Mouse (Mus musculus): ENCODE data around the gene Tanc1. TPM values are rescaled to one million over a fixed set of nuclear protein-coding genes. Genes with fewer than 3 reads are reported as not detected.

Tanc1 gene
- polyA plus RNA-seq, 1 experiment from 2014 or later: 51.6 TPM

DNA sequence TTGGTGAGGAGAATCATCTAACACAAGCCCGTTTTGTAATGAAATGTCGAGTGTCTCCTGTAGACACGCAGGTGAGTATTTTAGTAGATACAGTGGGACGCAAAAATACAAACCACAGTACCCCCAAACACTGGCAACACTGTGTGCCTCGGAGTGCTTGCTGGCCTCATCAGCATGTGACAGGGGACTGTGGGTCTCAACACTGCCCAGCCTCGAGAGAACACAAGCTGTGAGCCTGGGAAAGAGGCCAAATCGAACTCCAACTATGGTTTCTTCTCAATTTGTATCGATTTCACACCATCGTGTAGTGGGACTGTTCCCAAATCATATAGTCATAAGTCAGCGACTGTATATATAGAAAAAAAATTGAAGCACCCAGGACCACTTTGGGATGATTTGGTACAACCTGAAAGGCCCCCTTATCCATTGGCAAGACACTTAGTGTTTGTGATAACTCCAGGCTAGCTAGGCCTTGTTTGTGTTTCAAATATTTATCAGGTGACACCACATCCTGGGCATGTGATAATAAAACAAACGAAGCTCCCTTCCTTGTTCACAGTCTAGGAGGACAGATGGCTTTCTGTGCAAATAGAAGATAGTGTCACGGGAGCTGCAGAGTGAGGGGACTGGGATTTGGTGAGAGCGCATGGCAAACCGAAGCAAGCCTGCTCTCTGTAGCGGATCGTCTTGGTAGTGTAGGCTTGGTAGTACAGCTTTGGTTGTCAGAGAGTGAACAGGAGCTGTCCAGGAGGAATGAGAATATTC lies 53.1 kb downstream of the Tanc1 start:
- ATAC-seq (ENCODE audit: insufficient number of reproducible peaks, low FRiP score, low TSS enrichment, low read depth): no peak

DNA sequence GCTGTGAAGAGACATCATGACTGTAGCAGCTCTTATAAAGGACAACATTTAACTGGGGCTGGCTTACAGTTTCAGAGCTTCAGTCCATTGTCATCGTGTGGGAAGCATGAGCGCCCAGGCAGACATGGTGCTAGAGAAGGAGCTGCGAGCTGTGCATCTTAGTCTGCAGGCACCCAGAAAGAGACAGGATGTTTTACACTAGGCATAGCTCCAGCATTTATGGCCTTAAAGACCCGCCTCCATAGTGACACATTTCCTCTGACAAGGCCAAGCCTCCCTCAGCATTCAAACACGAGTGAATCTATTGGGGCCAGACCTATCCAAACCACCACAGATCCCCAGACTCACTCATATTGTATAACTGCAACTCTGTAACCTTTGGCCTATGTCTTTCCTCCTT lies 54.7 kb downstream of the Tanc1 start:
- no peak overlapping the region for H3K9ac ChIP-seq (ENCODE audit: low read length)
- H3K4me2 ChIP-seq (ENCODE audit: low read depth, severe bottlenecking): no peak overlapping the region
- 78% methylated on average over 5 of the region's 5 CpGs for WGBS
- H3K36me3 ChIP-seq (ENCODE audit: control insufficient read depth, insufficient read depth, low read length): no peaks in the 10 kb centered on the region
- H3K9me3 ChIP-seq (ENCODE audit: control insufficient read depth, low read length): no peaks in the 10 kb centered on the region
- no peaks in the 10 kb centered on the region for H3K27me3 ChIP-seq (ENCODE audit: control insufficient read depth, insufficient read depth, low read length)
- ATAC-seq (ENCODE audit: insufficient number of reproducible peaks, low FRiP score, low TSS enrichment, low read depth) (no peak), DNase-seq (ENCODE audit: low spot score) (no peak)
- H3K27ac ChIP-seq (replicated peaks; ENCODE audit: low read depth, low read length): no peak overlapping the region
- H3K4me3 ChIP-seq (ENCODE audit: low read depth, low read length): no peak overlapping the region
- peaks cover 16% of the 10 kb centered on the region for H3K4me1 ChIP-seq (ENCODE audit: control insufficient read depth, insufficient read depth, low read length)

More for the DNA sequence above, 53.1 kb downstream of the Tanc1 start:
- H3K27ac ChIP-seq (replicated peaks; ENCODE audit: low read depth, low read length): no peak overlapping the region
- no peak overlapping the region for H3K4me2 ChIP-seq (ENCODE audit: low read depth, severe bottlenecking)
- no peak for DNase-seq (ENCODE audit: low spot score)
- peaks cover 11% of the 10 kb centered on the region for H3K4me1 ChIP-seq (ENCODE audit: control insufficient read depth, insufficient read depth, low read length)
- no peaks in the 10 kb centered on the region for H3K9me3 ChIP-seq (ENCODE audit: control insufficient read depth, low read length)
- 90% methylated on average over 16 of the region's 16 CpGs for WGBS
- no peak overlapping the region for H3K4me3 ChIP-seq (ENCODE audit: low read depth, low read length)
- H3K9ac ChIP-seq (ENCODE audit: low read length): no peak overlapping the region
- no peaks in the 10 kb centered on the region for H3K27me3 ChIP-seq (ENCODE audit: control insufficient read depth, insufficient read depth, low read length)
- H3K36me3 ChIP-seq (ENCODE audit: control insufficient read depth, insufficient read depth, low read length): no peaks in the 10 kb centered on the region

DNA sequence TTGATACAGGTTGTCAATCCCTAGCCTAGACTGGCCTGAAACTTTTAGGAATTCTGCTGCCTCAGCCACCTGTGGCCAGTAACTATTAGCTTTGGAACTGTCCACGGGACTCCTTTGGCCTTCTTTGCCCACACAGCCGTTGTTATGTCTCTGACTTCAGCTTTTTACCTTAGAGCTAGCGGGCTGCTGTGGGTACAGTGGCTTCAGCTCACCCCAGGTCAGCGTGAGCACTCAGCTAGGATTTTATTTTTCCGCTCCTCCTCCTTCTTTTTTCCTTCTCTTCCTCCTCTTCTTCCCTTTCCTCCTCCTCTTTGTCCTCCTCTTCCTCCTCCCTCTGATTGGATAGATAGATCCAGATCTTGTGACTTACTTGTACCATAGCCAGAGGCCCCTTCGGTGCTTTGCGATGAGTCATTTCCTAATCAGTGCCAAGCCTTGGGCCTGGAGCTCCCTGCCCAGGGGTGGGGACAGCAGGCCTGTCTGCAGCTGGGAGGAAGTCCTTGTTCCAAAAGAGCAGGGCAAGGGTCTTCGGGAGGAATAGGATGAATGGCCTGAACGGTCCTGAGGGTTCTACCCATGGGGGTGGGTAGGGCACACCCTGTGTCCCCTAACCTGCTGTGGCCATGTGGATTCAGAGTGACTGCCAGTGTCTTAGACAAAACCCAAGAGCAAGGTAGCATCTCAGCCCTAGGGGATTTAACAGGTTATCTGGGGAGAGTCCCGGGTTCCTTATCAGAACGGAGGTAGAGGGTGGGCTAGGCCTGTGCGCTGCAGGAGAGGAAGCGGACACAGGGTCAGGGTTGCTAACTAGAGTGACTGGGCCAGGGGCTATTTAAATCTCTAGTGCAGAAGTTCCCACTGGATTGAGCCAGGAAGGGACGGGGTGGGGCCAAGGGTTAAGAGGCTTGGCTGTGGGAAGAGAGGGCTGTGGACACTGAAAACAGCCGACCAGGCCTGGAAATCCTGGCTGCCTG lies 58.5 kb downstream of the Tanc1 start:
- Histone ChIP-seq H3K27ac (replicated peaks; ENCODE audit: low read depth, low read length) (no peak overlapping the region), H3K4me3 (ENCODE audit: low read depth, low read length) (no peak overlapping the region), H3K27me3 (ENCODE audit: control insufficient read depth, insufficient read depth, low read length) (no peaks in the 10 kb centered on the region), H3K9me3 (ENCODE audit: control insufficient read depth, low read length) (no peaks in the 10 kb centered on the region), H3K4me2 (ENCODE audit: low read depth, severe bottlenecking) (no peak overlapping the region), H3K9ac (ENCODE audit: low read length) (no peak overlapping the region), H3K36me3 (ENCODE audit: control insufficient read depth, insufficient read depth, low read length) (no peaks in the 10 kb centered on the region), H3K4me1 (ENCODE audit: control insufficient read depth, insufficient read depth, low read length) (peaks cover 49% of the 10 kb centered on the region)
- no peak for DNase-seq (ENCODE audit: low spot score)
- 53% methylated on average over 15 of the region's 15 CpGs for WGBS
- no peak for ATAC-seq (ENCODE audit: insufficient number of reproducible peaks, low FRiP score, low TSS enrichment, low read depth)

DNA sequence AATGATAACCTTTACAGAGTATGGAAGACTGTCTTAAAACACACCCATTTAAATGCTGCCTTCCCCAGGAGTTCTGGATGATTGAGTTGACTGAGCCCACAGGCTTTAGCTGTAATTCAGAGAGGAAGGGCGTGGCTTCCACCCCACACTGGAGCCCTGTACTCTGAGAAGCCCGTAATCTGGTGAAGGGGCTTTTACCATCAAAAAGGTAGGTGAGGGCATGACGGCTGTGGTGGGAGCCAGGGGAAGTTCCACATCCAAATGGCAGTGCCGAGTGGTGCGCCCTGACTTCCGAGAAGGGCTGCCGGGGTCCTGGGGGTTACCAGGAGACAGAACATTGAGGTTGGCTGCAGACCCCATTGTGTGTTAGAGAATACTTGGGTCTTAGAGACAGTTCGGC lies 59.8 kb downstream of the Tanc1 start:
- Histone ChIP-seq H3K4me1 (ENCODE audit: control insufficient read depth, insufficient read depth, low read length) (peaks cover 62% of the 10 kb centered on the region), H3K36me3 (ENCODE audit: control insufficient read depth, insufficient read depth, low read length) (no peaks in the 10 kb centered on the region), H3K27ac (replicated peaks; ENCODE audit: low read depth, low read length) (no peak overlapping the region), H3K9me3 (ENCODE audit: control insufficient read depth, low read length) (no peaks in the 10 kb centered on the region), H3K27me3 (ENCODE audit: control insufficient read depth, insufficient read depth, low read length) (no peaks in the 10 kb centered on the region), H3K4me2 (ENCODE audit: low read depth, severe bottlenecking) (no peak overlapping the region), H3K9ac (ENCODE audit: low read length) (no peak overlapping the region), H3K4me3 (ENCODE audit: low read depth, low read length) (no peak overlapping the region)
- ATAC-seq (ENCODE audit: insufficient number of reproducible peaks, low FRiP score, low TSS enrichment, low read depth): no peak
- WGBS: 34% methylated on average over 8 of the region's 8 CpGs
- DNase-seq (ENCODE audit: low spot score): no peak

DNA sequence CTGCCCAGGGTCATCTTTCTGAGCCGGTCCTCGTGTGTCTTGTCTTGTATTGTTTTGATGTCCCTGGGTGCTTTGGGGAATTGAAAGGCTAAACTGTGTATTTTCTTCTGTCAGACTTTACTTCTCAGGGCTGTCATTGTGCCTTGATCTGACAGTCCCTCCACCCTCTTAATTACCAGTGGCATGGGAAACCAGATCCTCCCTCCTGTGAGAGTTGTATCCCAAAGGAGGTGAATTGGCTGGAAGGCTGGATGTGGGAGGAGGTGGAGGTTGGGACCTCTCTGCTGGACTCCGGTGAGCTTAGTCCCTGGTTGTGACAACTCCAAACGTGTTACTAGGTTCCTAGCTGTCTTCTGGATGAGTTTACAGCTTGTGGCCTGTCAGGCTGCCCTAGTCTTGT lies 60.2 kb downstream of the Tanc1 start:
- 13% methylated on average over 4 of the region's 4 CpGs for WGBS
- Histone ChIP-seq H3K4me2 (ENCODE audit: low read depth, severe bottlenecking) (no peak overlapping the region), H3K4me1 (ENCODE audit: control insufficient read depth, insufficient read depth, low read length) (peaks cover 64% of the 10 kb centered on the region), H3K9me3 (ENCODE audit: control insufficient read depth, low read length) (no peaks in the 10 kb centered on the region), H3K27ac (replicated peaks; ENCODE audit: low read depth, low read length) (no peak overlapping the region), H3K36me3 (ENCODE audit: control insufficient read depth, insufficient read depth, low read length) (no peaks in the 10 kb centered on the region), H3K9ac (ENCODE audit: low read length) (no peak overlapping the region), H3K27me3 (ENCODE audit: control insufficient read depth, insufficient read depth, low read length) (no peaks in the 10 kb centered on the region), H3K4me3 (ENCODE audit: low read depth, low read length) (no peak overlapping the region)
- ATAC-seq (ENCODE audit: insufficient number of reproducible peaks, low FRiP score, low TSS enrichment, low read depth): no peak
- no peak for DNase-seq (ENCODE audit: low spot score)

DNA sequence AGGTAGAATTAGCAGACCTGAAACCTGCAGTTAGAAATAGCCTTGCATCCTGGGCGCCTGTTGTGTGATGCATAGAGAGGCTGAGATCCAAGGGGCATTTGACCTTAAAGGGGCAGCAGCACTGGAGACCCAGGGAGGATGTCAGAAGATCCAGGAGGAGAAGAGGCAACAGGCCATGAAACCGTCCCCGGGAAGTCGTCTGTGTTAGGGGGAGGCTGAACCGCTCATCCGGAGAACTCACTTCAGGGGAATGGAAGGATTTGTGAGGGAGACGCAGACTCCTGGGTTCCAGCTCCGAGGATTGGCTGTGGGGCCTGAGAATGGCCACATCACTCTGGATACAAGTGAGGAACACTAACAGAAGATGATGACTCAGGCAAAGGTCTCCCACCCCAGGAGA lies 60.8 kb downstream of the Tanc1 start:
- Histone ChIP-seq H3K4me1 (ENCODE audit: control insufficient read depth, insufficient read depth, low read length) (peaks cover 69% of the 10 kb centered on the region), H3K4me2 (ENCODE audit: low read depth, severe bottlenecking) (no peak overlapping the region), H3K27me3 (ENCODE audit: control insufficient read depth, insufficient read depth, low read length) (no peaks in the 10 kb centered on the region), H3K9ac (ENCODE audit: low read length) (no peak overlapping the region), H3K9me3 (ENCODE audit: control insufficient read depth, low read length) (no peaks in the 10 kb centered on the region), H3K36me3 (ENCODE audit: control insufficient read depth, insufficient read depth, low read length) (no peaks in the 10 kb centered on the region), H3K4me3 (ENCODE audit: low read depth, low read length) (no peak overlapping the region), H3K27ac (replicated peaks; ENCODE audit: low read depth, low read length) (no peak overlapping the region)
- 69% methylated on average over 8 of the region's 8 CpGs for WGBS
- DNase-seq (ENCODE audit: low spot score) (no peak), ATAC-seq (ENCODE audit: insufficient number of reproducible peaks, low FRiP score, low TSS enrichment, low read depth) (no peak)

DNA sequence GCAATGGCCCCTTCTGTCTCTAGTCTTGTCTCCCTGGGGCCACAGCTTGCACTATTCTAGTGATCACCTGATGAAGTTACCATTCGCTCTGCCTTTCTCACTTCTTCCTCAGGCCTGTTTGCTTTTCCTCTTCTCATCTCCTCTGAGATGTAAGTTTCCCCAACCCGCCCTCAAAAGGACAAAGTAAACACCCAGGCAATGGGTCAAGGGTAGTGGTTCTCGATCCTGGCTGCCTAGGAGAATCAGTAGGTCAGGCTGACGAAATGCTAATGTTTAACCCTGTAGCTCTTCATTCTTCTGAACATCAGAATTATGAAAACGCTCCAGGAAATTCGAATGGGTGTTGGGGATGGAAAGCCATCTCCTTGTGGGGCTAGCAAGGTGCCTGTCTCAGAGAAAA lies 61.5 kb downstream of the Tanc1 start:
- H3K9ac ChIP-seq (ENCODE audit: low read length): no peak overlapping the region
- DNase-seq (ENCODE audit: low spot score) (no peak), ATAC-seq (ENCODE audit: insufficient number of reproducible peaks, low FRiP score, low TSS enrichment, low read depth) (no peak)
- no peak overlapping the region for H3K4me2 ChIP-seq (ENCODE audit: low read depth, severe bottlenecking)
- H3K4me1 ChIP-seq (ENCODE audit: control insufficient read depth, insufficient read depth, low read length): peaks cover 72% of the 10 kb centered on the region
- H3K27ac ChIP-seq (replicated peaks; ENCODE audit: low read depth, low read length): no peak overlapping the region
- no peak overlapping the region for H3K4me3 ChIP-seq (ENCODE audit: low read depth, low read length)
- H3K27me3 ChIP-seq (ENCODE audit: control insufficient read depth, insufficient read depth, low read length): no peaks in the 10 kb centered on the region
- WGBS: 86% methylated on average over 6 of the region's 6 CpGs
- no peaks in the 10 kb centered on the region for H3K9me3 ChIP-seq (ENCODE audit: control insufficient read depth, low read length)
- no peaks in the 10 kb centered on the region for H3K36me3 ChIP-seq (ENCODE audit: control insufficient read depth, insufficient read depth, low read length)

DNA sequence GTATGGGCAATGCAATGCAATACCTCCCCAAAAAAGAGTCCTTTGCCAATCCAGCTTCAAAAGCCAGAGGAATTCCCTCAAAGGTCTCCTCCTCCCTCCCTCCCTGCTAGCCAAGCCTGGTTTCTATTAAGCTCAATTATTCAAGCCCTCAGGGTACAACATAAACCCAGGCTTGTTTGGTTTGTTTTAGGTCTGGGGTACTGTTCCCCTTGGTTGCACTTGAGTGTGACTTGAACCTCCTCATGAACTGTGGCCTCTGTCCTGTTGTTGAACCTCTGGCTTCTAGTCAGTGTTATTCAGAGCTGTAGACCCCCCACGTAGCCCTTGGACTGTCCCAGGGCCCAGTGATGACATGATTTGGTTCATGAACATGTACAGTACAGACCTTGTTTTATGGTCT lies 62.0 kb downstream of the Tanc1 start:
- ATAC-seq (ENCODE audit: insufficient number of reproducible peaks, low FRiP score, low TSS enrichment, low read depth) (peak; percentile 55; the same call in 1 of the 2 replicates), DNase-seq (ENCODE audit: low spot score) (peak; percentile 74)
- Histone ChIP-seq H3K4me2 (ENCODE audit: low read depth, severe bottlenecking) (no peak overlapping the region), H3K9me3 (ENCODE audit: control insufficient read depth, low read length) (no peaks in the 10 kb centered on the region), H3K4me3 (ENCODE audit: low read depth, low read length) (no peak overlapping the region), H3K9ac (ENCODE audit: low read length) (no peak overlapping the region), H3K36me3 (ENCODE audit: control insufficient read depth, insufficient read depth, low read length) (no peaks in the 10 kb centered on the region), H3K4me1 (ENCODE audit: control insufficient read depth, insufficient read depth, low read length) (peaks cover 72% of the 10 kb centered on the region), H3K27ac (replicated peaks; ENCODE audit: low read depth, low read length) (no peak overlapping the region), H3K27me3 (ENCODE audit: control insufficient read depth, insufficient read depth, low read length) (no peaks in the 10 kb centered on the region)
- 22% methylated on average over 1 of the region's 1 CpGs for WGBS
